Mouse (Mus musculus) left cerebral cortex, adult 18-20 months (tissue): ENCODE results near the gene Bckdha. TPM values are rescaled to one million over a fixed set of nuclear protein-coding genes. Genes with fewer than 3 reads are reported as not detected.

ENCODE experiments used
- DNase-seq, 2 experiments: peaks; one replicate each; pipeline ENCODE4 v3.0.0; 2021 to 2022; ENCODE audit warnings: low spot score in 2 of 2, mixed read lengths in 1 of 2
- total RNA-seq, 2 experiments: library from RNA; stranded (reverse); gene quantifications; 2 replicates each; pipeline ENCODE4 v1.2.3; 2021

The Bckdha gene
- total RNA-seq, 2 experiments from 2014 or later, result 35.7 to 40.7 TPM

DNA sequence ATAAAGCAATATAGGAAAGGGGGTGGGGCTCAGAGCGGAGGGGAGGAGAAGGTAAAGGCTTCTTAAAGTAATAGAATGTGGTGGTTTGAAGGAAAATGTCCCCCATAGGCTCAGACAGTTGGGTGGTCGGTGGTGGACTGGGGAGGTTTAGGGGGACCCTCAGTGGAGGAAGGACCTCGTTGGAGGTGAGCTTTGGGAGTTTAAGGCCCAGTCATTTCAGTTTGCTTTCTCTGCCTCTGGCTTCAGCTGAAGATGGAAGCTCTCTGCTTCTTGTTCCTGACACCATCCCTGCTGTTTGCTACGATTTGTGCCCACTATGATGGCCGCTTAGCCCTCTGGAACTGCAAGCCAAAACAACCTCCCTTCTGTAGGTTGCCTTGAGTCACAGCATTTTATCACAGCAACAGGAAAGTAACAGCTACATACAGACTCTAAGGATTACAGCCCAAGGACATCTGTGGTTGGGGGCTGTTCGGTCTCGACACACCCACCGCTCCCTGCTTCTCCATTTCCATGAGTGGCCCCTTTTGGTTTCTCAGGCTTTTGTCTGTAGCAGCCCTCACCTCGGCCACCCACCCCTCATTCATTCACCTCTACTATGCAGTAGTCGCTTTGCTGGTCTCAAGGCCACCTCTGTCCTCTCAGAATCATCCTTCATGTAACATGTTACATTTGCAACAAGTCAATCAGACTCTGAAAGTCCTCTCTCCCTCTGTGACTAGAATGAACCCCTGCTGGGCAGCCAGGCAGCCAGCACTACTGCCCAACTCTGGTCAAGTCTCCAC lies 41.2 kb downstream of the Bckdha start:
- no peak for DNase-seq

DNA sequence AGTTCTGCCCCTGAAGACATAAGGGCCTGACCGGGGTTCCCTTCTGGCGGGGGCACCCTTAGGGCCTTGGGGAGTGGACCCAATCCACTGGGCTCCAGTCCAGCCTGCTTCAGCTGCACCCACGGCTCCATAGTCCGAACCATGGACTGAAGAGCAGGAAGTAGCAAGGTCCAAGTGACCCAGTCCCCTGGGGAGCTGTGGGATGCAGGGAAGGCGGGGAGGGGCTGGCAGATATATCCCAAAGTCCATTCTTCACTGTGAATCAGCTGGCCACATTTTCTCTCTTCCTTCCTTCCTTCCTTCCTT lies 43.1 kb downstream of the Bckdha start, which contains the start of gene Erich4:
TSS of gene Erich4 (minus strand) at position 187 of the 306 bp plus-strand sequence.
- DNase-seq, result no peak

DNA sequence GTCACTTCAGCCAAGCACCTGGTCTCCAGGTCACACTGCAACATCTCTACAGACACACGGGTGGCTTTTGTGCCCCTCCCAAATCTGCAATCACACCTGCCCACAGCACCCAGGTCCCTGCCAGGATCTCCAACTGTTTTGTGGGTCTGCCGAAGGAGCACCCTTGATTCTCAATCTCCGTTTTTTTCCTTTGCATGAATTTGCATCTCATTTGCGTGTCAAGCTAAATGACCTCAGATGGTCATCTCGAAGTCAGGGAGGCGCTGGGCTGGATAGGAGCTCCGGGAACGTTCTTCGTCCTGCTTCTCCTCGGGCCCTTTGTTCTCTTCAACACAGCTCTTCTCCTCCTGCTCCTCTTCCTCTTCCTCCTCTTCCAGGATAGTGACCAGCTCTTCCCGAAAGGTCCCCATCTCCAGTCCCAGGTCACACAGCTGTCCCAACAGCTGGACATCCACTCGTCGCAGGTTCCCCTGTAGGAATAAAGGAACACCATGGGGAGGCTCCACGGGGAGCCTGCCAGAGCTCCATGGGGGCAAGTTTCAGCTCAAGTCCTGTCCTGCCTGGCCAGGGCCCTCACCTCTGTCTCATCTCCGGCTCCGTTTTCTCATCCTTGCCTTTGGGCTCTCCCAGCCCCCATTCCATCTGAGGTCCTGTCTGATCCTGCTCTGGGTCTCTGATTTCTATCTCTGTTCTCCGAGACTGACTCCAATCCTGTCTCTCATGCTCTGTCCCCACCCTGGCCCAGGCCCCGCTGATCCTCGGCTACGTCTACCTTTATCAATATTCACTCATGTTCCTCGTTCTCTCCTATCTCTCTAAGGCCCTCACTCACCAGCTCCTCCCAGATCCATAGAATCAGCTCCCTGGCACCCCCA lies 43.7 kb downstream of the Bckdha start:
- DNase-seq, result no peak

DNA sequence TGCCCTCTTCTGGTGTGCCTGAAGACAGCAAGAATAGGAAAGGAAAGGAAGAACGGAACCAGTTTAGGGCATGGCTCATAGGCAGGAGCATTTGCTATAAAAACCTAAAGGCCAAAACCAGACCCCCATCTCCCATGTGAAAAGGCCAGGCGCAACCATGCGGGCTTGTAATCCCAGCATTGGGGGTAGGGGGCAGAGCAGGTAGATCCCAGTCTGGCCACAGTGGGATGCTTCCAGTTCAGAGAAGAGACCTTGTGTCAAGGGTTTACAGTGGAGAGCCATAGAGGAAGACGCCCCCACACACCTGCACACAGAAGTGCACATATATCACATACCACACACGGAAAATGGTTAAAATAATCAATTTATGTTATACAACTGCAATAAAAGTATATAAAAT lies 44.7 kb downstream of the Bckdha start:
- no peak for DNase-seq

DNA sequence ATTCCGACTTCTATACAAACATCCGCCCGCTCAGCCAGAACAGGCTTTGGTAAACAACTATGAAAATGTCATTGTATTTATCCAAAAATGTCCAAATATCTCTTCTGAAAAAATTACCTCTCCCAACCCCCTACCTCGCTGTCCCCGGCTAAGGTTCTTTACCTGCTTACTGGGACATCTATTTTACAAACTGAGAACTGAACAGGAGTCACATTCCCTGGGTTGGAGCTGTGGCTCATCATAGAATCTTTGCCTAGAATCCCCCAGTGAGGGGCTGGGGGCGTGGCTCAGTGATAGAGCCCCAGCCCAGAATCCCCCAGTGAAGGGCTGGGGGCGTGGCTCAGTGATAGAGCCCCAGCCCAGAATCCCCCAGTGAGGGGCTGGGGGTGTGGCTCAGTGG lies 47.3 kb downstream of the Bckdha start:
- DNase-seq, result no peak

DNA sequence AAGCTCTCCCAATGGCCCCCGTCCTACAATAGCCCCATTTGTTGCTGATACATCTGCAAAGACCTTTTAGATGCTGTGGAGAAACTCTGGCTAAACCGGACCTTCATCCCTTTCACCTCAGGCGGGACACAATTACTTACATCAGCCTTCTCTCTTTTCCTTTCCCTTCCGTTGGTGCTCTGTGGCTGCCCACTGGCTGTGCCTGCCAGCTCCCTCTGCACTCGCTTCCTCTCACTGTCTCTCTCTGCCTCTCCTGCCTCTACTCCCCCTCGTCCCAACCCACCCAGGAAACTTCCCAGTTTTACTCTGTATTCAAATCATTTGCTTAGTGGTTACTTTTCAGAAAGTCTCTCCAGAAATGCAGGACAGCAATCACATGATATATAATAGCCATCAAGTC lies 48.7 kb downstream of the Bckdha start:
- no peak for DNase-seq

DNA sequence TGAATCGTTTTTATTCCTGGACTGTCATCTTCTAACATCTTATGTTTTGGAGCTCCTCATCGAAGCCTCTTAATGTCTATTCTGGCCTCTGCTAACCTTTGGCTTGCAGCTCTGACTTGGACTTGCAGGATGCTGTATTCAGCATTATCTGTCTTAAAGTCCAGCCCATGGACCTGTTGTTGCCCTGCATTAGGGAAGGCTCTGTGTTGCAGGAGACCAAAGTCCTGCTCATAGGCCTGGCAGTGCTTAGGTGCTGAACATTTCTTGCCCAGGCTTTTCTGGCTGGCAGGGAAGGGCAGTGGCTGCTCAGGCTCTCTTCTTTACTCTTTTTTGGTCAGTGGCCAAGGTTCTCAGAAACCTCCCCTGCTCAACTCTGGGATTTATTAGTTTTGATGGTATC lies 51.6 kb downstream of the Bckdha start:
- no peak for DNase-seq

DNA sequence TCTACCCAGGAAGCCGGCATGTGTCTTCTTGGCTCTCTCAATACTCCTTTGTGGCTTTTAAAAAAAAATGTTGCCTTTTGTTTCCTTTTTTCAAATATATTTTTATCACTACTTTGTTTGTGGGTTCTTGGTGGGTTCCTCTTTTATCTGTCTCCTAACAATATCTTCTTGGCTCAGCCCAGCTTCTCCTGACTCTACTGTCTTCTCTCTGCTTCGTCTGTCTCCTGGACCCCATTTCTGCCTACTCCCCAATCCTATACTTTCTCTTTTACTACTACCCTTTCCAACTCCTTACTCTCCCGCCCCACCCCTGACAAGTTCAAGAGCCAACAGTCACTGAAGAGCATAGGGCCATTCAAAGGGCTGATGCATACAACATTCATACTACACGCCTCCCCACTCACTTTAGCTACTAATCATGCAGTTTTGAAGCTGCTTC lies 52.1 kb downstream of the Bckdha start:
- no peak for DNase-seq

DNA sequence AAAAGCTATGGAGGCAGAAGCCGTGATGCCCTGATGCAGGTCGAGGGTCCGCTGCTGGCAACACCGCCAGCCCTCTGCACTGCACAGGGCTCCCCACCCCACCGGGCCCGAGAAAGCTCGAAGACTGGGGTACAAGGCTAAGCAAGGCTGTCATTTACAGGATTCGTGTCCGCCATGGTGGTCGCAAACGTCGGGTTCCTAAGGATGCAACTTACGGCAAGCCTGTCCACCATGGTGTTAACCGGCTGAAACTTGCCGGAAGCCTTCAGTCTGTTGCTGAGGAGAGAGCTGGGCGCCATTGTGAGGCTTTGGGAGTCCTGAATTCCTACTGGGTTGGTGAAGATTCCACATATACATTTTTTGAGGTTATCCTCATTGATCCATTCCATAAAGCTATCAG lies 57.4 kb downstream of the Bckdha start:
- DNase-seq, result no peak

DNA sequence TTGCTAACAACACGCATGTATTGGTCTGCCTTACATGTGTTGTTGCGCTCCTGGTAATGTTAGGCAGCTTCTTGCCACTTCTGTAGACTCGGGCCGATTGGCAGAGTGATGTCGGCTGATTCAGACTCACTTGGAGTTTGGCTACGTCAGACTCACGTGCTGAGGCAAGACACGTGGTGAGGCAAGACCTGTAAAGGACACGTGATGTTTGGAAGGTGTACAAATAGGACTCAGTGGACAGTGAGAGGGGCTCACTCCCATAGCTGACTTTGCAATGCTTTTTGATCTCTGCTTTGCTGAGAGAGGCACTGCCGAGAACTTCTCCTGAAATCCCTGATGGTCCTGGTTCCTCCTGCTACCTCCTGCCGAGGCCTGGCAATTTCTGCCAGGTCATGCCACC lies 58.1 kb downstream of the Bckdha start:
- DNase-seq, result no peak

DNA sequence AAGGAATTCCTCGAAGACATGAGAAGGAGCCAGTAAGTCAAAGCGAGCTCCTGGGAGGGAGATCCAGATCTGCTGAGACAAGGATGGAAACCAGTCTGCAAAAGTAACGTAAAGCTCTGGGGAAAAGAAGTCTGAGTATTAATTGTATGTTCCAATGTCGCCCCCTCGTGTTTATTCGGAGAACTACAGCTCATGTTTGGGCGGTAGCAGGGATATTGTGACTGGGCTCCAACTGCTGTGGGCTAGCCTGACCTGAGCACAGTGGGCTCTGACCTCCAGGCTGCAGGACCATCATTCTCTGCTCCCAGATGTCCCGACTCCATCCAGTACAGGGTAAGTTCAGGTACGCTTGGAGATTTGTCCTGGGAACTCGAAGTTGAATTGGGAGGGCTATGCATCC lies 59.1 kb downstream of the Bckdha start:
- DNase-seq, result peak; percentile 69 to 76

DNA sequence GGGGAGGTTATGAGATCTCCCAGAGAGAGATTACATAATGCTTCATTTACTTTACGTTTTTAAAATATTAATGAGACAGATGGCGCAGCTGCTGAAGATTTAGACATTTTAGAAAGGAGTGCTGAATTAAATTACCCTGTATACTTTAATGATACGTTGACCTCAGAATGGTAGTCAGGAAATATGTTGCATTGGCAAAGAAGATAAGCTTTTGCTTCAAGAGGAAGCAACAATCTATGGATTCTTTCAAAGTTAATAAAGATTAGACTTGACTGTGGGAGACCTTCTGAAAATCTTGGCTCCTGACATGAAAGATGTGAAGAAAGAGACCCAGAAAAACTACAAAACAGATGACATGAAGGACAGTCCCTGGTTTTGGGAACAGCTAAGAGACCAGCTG lies 64.9 kb downstream of the Bckdha start:
- DNase-seq, result no peak

DNA sequence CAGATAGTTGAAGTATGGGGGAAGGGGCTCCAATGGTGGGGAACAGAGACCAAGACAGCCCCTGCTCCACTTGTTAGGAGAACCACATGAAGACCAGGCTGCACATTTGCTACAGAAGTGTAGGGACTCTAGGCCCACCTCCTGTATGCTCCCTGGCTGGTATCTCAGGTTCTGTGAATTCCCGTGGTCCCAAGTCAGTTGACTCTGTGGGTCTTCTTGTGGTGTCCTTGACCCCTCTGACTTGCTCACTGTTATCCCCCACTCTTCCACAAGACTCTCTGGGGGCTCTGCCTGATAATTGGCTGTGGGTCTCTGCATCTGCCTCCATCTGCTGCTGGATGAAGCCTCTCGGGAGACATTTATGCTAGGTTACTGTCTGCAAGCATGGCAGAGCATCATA lies 67.6 kb downstream of the Bckdha start:
- no peak for DNase-seq

DNA sequence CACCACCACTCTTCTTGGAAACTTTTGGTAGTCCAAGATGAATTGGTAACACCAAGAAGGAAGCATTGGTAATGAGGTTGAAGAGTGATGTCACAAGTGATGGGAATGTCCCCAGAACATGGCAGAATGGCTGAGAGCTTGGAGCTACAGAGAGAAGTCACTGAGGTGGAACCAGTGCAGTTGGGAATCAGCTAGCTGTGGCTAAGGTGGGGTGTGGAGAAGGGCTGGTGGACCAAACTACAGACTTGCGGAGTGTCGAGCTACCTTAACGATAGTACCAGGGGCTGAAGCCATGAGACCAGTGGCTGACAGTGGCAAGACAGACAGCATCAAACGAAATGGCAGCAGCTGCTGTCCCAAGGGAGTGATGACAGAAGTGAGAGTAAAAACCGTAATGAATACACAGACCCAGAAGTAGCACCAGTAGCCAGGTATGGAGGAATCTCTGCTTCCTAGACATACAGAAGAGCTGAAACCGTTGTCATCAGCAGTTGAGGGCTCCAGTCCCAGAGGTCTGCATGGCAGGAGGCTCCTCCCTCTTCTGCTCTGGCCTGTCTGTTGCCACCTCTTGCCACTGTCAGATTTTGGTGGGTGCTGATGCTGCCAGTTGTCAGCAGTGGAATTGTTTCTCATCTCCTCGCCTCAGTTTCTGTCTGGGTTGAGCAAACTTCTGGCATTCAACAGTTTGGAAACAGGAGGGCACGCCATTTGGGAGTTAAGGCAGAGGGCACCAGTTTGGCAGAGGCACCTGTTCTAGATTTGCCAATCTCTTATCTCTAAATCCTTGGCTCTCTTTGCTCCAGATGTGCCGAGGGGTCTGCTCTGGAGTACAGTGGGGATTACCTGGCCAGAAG lies 73.2 kb downstream of the Bckdha start:
- DNase-seq, result no peak

DNA sequence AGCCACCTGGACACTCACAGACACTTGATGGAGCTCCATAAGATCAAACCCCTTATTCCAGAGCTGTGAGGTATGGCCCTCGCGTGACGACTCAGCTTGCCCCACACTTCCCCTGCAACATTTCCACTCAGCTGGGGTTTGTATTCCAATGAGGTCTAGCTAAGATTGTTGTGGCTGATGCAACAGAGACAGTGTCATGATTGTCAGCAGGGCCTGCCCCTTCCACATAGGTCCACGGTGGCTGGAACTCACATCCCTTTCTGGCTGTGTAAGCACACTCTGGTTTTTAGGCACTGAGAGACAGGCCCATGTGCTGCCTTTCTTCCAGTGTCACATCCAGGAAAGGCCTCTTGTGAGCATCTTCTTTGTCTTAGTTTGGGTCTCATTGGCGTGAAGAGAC lies 74.1 kb downstream of the Bckdha start:
- DNase-seq, result no peak

DNA sequence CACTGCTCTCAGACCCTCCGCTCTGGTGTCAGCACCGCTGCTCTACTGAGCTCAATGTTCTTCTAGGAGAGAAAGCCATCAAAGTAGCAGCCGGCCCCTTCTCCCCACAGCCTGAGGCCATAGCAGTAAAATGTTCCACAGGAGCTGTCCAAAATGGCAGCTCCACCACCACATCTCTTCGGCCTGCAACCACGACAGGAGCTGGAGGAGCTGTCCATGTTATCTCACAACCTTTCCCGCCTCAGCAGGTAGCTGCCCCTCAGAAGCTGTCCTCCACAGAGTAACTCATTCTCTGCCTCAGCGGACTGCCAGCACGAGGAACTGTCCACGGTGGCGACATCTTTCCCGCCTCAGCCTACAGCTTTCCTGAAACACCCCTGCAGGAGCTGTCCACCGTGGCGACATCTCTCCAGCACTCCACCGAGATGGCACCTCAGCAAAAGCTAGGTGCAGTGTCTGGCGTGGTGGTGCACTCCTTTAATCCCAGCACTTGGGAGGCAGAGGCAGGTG lies 76.4 kb downstream of the Bckdha start:
- DNase-seq, result no peak

Other genes starting within 250 kb of the Bckdha start
- not detected for gene Cxcl17, start 246.1 kb downstream of the Bckdha start, total RNA-seq
- gene Ceacam1, start 181.4 kb downstream of the Bckdha start, total RNA-seq, result 1 to 10 TPM; 3.4 to 5.0 TPM
- under 1 TPM; 0.33 to 0.37 TPM for gene Ceacam2, start 119.1 kb downstream of the Bckdha start, total RNA-seq
- gene Erich4, start 43.1 kb downstream of the Bckdha start, total RNA-seq, result not detected
- 10 to 100 TPM; 49.6 to 52.2 TPM for gene Dmac2, start 39.6 kb downstream of the Bckdha start, total RNA-seq
- 1 to 10 TPM in 1 of 2 experiments, under 1 TPM in 1; 0.86 to 1.0 TPM for gene B3gnt8, start 32.3 kb downstream of the Bckdha start, total RNA-seq
- gene Exosc5, start 183 bp upstream of the Bckdha start, total RNA-seq, result 10 to 100 TPM; 23.5 to 24.4 TPM
- 10 to 100 TPM; 23.6 to 26.5 TPM for gene Tmem91, start 16.2 kb upstream of the Bckdha start, total RNA-seq
- gene B9d2, start 21.8 kb upstream of the Bckdha start, total RNA-seq, result 10 to 100 TPM; 22.9 to 24.3 TPM
- gene Tgfb1, start 28.0 kb upstream of the Bckdha start, total RNA-seq, result 1 to 10 TPM; 7.9 to 9.2 TPM
- gene Ccdc97, start 60.1 kb upstream of the Bckdha start, total RNA-seq, result 10 to 100 TPM; 59.8 to 61.4 TPM
- 100 to 1,000 TPM in 1 of 2 experiments, 10 to 100 TPM in 1; 99.0 to 102 TPM for gene Hnrnpul1, start 95.8 kb upstream of the Bckdha start, total RNA-seq
- gene Axl, start 129.7 kb upstream of the Bckdha start, total RNA-seq, result 10 to 100 TPM; 34.6 to 34.8 TPM
- gene Cyp2s1, start 157.9 kb upstream of the Bckdha start, total RNA-seq, result 1 to 10 TPM; 3.8 TPM
- gene Cyp2b10, start 238.6 kb upstream of the Bckdha start, total RNA-seq, result under 1 TPM in 1 of 2 experiments, not detected in 1; 0.67 TPM